Comparison of ENCODE assay signal across 34 mouse cellular contexts in the genomic region with DNA sequence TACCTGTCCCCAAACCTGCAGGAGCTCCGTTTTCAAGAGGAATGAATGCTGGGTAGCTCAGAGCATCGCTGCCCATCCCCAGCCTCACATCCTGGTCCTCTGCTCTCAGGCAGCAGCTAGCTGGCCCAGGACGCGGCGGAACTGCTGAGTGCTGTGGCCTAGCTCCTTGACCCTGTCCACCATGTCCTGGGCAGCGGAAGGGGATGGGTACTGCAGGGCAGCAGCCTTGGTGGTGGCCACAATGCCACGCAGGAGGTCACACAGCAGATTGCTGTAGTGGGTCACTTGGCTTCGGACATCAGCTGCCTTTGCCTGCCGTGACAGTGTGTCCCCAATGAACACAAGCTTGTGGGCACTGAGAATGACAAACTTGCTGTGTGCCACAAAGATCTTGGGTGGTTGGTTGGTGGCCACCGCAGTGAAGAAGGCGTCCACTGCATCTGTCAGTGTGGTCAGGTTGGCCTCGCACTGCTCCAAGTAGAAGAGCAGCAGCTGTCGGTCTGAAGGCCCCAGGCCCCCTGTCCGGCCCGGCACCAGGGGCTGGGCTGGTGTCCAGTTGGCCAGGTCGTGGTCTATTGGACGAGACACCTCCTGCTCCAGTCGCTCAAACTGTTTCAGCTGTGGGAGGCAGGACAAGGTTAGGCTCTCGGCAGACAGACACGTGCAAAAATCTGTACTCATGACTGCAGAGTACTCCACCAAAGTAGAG. TPM values are rescaled to one million over a fixed set of nuclear protein-coding genes. Genes with fewer than 3 reads are reported as not detected.
DNase-seq lines count a peak whose midpoint lies in the region; ATAC-seq and TF ChIP-seq lines count a peak whose summit lies in the region.
"Had no signal": no experiment of that assay in that cellular context is flagged by ENCODE, and none has a peak within 500 bp of the region (broad histone marks: within the 10 kb centered on the region; RNA-seq: fewer than 3 reads in every experiment).

No protein-coding gene starts in this region.

- H3K4me2 ChIP-seq in kidney, embryonic 16.5 days (replicated peaks; ENCODE audit: low read depth, low read length), result no peak overlapping the region
- no peak overlapping the region for H3K4me2 ChIP-seq in myocyte (ENCODE audit: low read depth)
- H3K4me2 ChIP-seq: embryonic facial prominence, embryonic 12.5 days; heart, embryonic 15.5 days; hindbrain, embryonic 13.5 days; limb, embryonic 13.5 days; liver, embryonic 13.5 days; neural tube, embryonic 15.5 days had no signal

- no peak overlapping the region for H3ac ChIP-seq in myocyte (ENCODE audit: control insufficient read depth, insufficient read length)

- no peak for ATAC-seq in kidney, embryonic 16.5 days (ENCODE audit: low FRiP score, low TSS enrichment)
- ATAC-seq: forebrain, embryonic 14.5 days; lung, postnatal 0 days; Patski had no signal

- no peak for TF ChIP-seq POLR2A in kidney, adult 2 months (IDR thresholded peaks at IDR 0.05; ENCODE audit: low read depth, low read length)
- TF ChIP-seq POLR2A in myocyte (IDR thresholded peaks at IDR 0.05; ENCODE audit: insufficient read length, low read depth), result peak; percentile 23

- H3K27ac ChIP-seq in kidney, adult 2 months (ENCODE audit: insufficient read depth, low read depth, low read length), result peak overlapping the region; percentile 2; the same call in 1 of the 2 replicates
- H3K27ac ChIP-seq in kidney, embryonic 16.5 days (ENCODE audit: low read length), result no peak overlapping the region
- H3K27ac ChIP-seq: embryonic facial prominence, embryonic 12.5 days; heart, embryonic 15.5 days; hindbrain, embryonic 13.5 days; limb, embryonic 13.5 days; neural tube, embryonic 15.5 days had no signal

- no peak for TF ChIP-seq CTCF in kidney, adult 2 months (conservative IDR thresholded peaks at IDR 0.05; ENCODE audit: insufficient read depth, insufficient read length, low read depth, low read length)

- intact Hi-C loops in gastrocnemius, postnatal 14 days (cut with DNase I; ENCODE audit: low total_unique reads), result loop anchor here (5.0 kb wide), 1 partner anchor 116 kb away; no protein-coding TSS in a partner anchor

- H3K9ac ChIP-seq in kidney, embryonic 16.5 days (replicated peaks; ENCODE audit: low read length), result no peak overlapping the region
- H3K9ac ChIP-seq: embryonic facial prominence, embryonic 12.5 days; heart, embryonic 15.5 days; hindbrain, embryonic 13.5 days; limb, embryonic 13.5 days; liver, embryonic 13.5 days; neural tube, embryonic 15.5 days had no signal

- H3K79me2 ChIP-seq in myocyte (ENCODE audit: control insufficient read depth, insufficient read depth), result peaks cover 14% of the 10 kb centered on the region

- H3K36me3 ChIP-seq in kidney, adult 2 months (ENCODE audit: control insufficient read depth, insufficient read depth, low read length), result peaks cover 10% of the 10 kb centered on the region; the same call in 1 of the 2 replicates
- H3K36me3 ChIP-seq in kidney, embryonic 16.5 days (ENCODE audit: insufficient read depth, low read length), result peaks cover 61% of the 10 kb centered on the region
- H3K36me3 ChIP-seq in myocyte (ENCODE audit: control insufficient read depth, insufficient read depth), result peaks cover 41% of the 10 kb centered on the region

- no peak overlapping the region for H3K4me3 ChIP-seq in kidney, adult 2 months (ENCODE audit: insufficient read depth, low read depth, low read length)
- no peak overlapping the region for H3K4me3 ChIP-seq in kidney, embryonic 16.5 days (ENCODE audit: low read length)
- no peak overlapping the region for H3K4me3 ChIP-seq in myocyte
- H3K4me3 ChIP-seq: embryonic facial prominence, embryonic 12.5 days; heart, embryonic 15.5 days; hindbrain, embryonic 13.5 days; limb, embryonic 13.5 days; liver, embryonic 13.5 days; neural tube, embryonic 15.5 days had no signal

- no peaks in the 10 kb centered on the region for H3K9me3 ChIP-seq in kidney, embryonic 16.5 days (ENCODE audit: low read length)
- H3K9me3 ChIP-seq: embryonic facial prominence, embryonic 12.5 days; heart, embryonic 15.5 days; hindbrain, embryonic 13.5 days; limb, embryonic 13.5 days; liver, embryonic 13.5 days; neural tube, embryonic 15.5 days had no signal

- H3K4me1 ChIP-seq in kidney, adult 2 months (ENCODE audit: control insufficient read depth, insufficient read depth, low read length), result peaks cover 21% of the 10 kb centered on the region
- peaks cover 17% of the 10 kb centered on the region for H3K4me1 ChIP-seq in kidney, embryonic 16.5 days (ENCODE audit: insufficient read depth, low read length)

- 53% methylated on average over 20 of the region's 20 CpGs for WGBS in kidney, adult 2 months
- WGBS in kidney, embryonic 16.5 days, result 80% methylated on average over 20 of the region's 20 CpGs

- DNase-seq in cerebellum, adult 9-10 months, result peak; percentile 17
- no peak for DNase-seq in cerebellum, adult 11-12 months
- DNase-seq in gastrocnemius, postnatal 14 days, result peak; percentile 62
- DNase-seq in gastrocnemius, adult 18-20 months (ENCODE audit: low spot score), result no peak
- DNase-seq in kidney, adult 2 months, result no peak
- no peak for DNase-seq in layer of hippocampus, adult 8-10 months (ENCODE audit: low spot score in 2 of 2)
- DNase-seq: adrenal gland, postnatal 25 days; embryo, embryonic 11 days; kidney, adult 11 months; kidney, postnatal 14 days; liver, embryonic 13.5 days; lung, adult 18-20 months; midbrain, embryonic 14.5 days; right cerebral cortex, adult 18-20 months; spleen, adult 18-20 months; thymus, adult 18-20 months; thymus, postnatal 25 days had no signal

- H3K27me3 ChIP-seq in kidney, adult 2 months (replicated peaks; ENCODE audit: control insufficient read depth, insufficient read depth, low read length), result no peaks in the 10 kb centered on the region
- no peaks in the 10 kb centered on the region for H3K27me3 ChIP-seq in kidney, embryonic 16.5 days (ENCODE audit: insufficient read depth, low read length)
- no peaks in the 10 kb centered on the region for H3K27me3 ChIP-seq in myocyte (ENCODE audit: control insufficient read depth, insufficient read depth, insufficient read length)
- H3K27me3 ChIP-seq: embryonic facial prominence, embryonic 12.5 days; heart, embryonic 15.5 days; hindbrain, embryonic 13.5 days; limb, embryonic 13.5 days; neural tube, embryonic 15.5 days; Patski had no signal

TF ChIP-seq in myocyte, 11 proteins besides CTCF, POLR2A, EP300 and RAD21:
- TF ChIP-seq MYOD1 (IDR thresholded peaks at IDR 0.05; ENCODE audit: control insufficient read depth in 1 of 3, insufficient read length in 2 of 3, low read depth in 2 of 3) (peak; percentile 25 to 94 (median 93)), USF1 (IDR thresholded peaks at IDR 0.05; ENCODE audit: low read depth) (no peak), POLR2AphosphoS2 (IDR thresholded peaks at IDR 0.05; ENCODE audit: insufficient read length, low read depth) (peak; percentile 78), MAX (IDR thresholded peaks at IDR 0.05; ENCODE audit: low read depth) (no peak), REST (IDR thresholded peaks at IDR 0.05; ENCODE audit: insufficient read depth, insufficient read length) (no peak), TCF12 (IDR thresholded peaks at IDR 0.05; ENCODE audit: insufficient read depth, poor library complexity, severe bottlenecking) (peak; percentile 95), SRF (IDR thresholded peaks at IDR 0.05; ENCODE audit: control insufficient read depth, insufficient read length, low read depth) (peak; percentile 14), E2F4 (IDR thresholded peaks at IDR 0.05; ENCODE audit: insufficient read depth) (no peak), TCF3 (IDR thresholded peaks at IDR 0.05; ENCODE audit: insufficient read length, low read depth) (peak; percentile 98), MYOG (IDR thresholded peaks at IDR 0.05; ENCODE audit: control insufficient read depth in 1 of 3, insufficient read depth in 1 of 3, insufficient read length in 2 of 3, low read depth in 2 of 3) (peak; percentile 95 to 97 (median 96)), CEBPB (IDR thresholded peaks at IDR 0.05; ENCODE audit: insufficient read depth, poor library complexity, severe bottlenecking) (no peak)

RNA-seq across cellular contexts. Expression of a gene that starts 20.1 kb away (rescaled TPM):
- under 1 TPM in 1 of 2 experiments, not detected in 1; 0.44 TPM for total RNA-seq in gastrocnemius, postnatal 14 days (2021)
- under 1 TPM in 1 of 2 experiments, not detected in 1; 0.71 TPM for total RNA-seq in gastrocnemius, adult 18-20 months (2021)
- polyA plus RNA-seq in kidney, adult 2 months (2012; rRNA removed), result 0.17 and 0.29 TPM in 2 replicates
- polyA plus RNA-seq in kidney, embryonic 16.5 days (2015; fragmentation: Nextera tagmentation; extraction: Ambion mirVana), result 0.35 TPM in 1 of 2 replicates, not detected in the other
- 85.4 TPM for polyA plus RNA-seq in myocyte (2012; fragmentation: generic; extraction: Trizol)
- not detected for total RNA-seq in layer of hippocampus, adult 8-10 months (2022)
- total RNA-seq: adrenal gland, postnatal 25 days; heart, postnatal 25 days; layer of hippocampus, adult 18-20 months; layer of hippocampus, postnatal 25 days; left cerebral cortex, adult 8-10 months; left cerebral cortex, postnatal 36 days; MEL; monocyte, adult 5-6 weeks had no signal
- polyA plus RNA-seq: embryonic facial prominence, embryonic 12.5 days; forebrain, embryonic 14.5 days; hindbrain, embryonic 13.5 days; lung, postnatal 0 days; midbrain, embryonic 14.5 days; neural tube, embryonic 15.5 days; Patski had no signal

RNA-seq across cellular contexts. Expression of a gene that starts 32.7 kb away (rescaled TPM):
- total RNA-seq in gastrocnemius, postnatal 14 days (2021), result 10 to 100 TPM; 15.5 to 17.4 TPM
- total RNA-seq in gastrocnemius, adult 18-20 months (2021), result 10 to 100 TPM; 10.6 to 10.8 TPM
- 115 and 137 TPM in 2 replicates for polyA plus RNA-seq in kidney, adult 2 months (2012; rRNA removed)
- 49.6 and 60.1 TPM in 2 replicates for polyA plus RNA-seq in kidney, embryonic 16.5 days (2015; fragmentation: Nextera tagmentation; extraction: Ambion mirVana)
- 81.9 TPM for polyA plus RNA-seq in myocyte (2012; fragmentation: generic; extraction: Trizol)
- 10 to 100 TPM; 58.8 to 73.3 (median 62.6) TPM for total RNA-seq in layer of hippocampus, adult 8-10 months (2022)
- total RNA-seq: monocyte, adult 5-6 weeks had no signal

Comparison
In these comparisons a context has a peak if more than half of its experiments do, and no peak if none do; other contexts are left out.
1. DNase-seq: peak in cerebellum, adult 9-10 months (single experiment) and gastrocnemius, postnatal 14 days (single experiment); none in cerebellum, adult 11-12 months (single experiment), gastrocnemius, adult 18-20 months (single experiment), kidney, adult 2 months (single experiment) and layer of hippocampus, adult 8-10 months (0 of 2).